Mouse (Mus musculus) heart, postnatal 0 days (tissue): ENCODE results near the gene Zfp943.

Experiments
- CTCF ChIP-seq: IDR thresholded peaks from 2 replicates; pipeline ENCODE4 v1.5.1; 2016; ENCODE audit warnings: antibody characterized with exemption, control low read depth, low read depth
- EP300 ChIP-seq: IDR thresholded peaks from 2 replicates; pipeline ENCODE4 v1.6.1; 2016; ENCODE audit warnings: antibody characterized with exemption, low read depth

DNA sequence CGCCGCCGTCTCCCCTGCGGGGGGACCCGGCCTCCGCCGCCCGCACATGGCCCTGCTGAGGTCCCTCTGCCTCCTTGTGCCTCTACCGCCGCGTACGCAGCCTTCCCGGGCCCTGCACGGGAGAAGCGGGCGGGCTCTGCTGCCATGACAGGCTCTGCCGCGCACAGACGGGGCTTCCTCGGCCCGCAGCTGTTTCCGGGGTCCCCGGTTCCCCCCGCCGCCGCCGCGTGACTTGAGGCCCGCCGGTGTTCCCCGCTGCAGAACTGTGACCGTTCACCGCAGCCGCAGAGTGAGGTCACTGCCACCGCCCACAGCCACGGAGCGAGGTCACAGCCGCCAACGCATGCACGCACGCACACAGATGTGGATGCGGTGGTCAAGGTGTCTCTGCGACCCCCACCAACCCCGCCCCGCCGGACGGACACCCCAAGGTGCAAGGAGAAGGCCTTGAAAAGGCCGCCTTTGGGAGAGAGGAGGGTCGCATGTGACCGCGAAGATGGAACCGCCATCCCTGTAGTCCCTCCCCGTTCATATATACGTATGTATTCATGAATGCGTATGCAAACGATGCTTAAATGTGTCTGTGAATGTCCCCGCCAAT is 118.8 kb downstream of the Zfp943 start:
- TF ChIP-seq CTCF (no peak), EP300 (no peak)
